Mouse (Mus musculus): ENCODE measurements at regions not wholly inside any gene's neighbourhood (a gene's known extent, or its start where the extent isn't known, plus 50 kb on each side); places are given as distances from the start of the nearest gene placed in this dataset.

GRCm38 (mm10) chr13:102487416-102488097 is 205.8 kb upstream of the Cd180 start:
- DNase-seq: no peak
- H3K9me3 ChIP-seq (replicated peaks): no peaks in the 10 kb centered on the region
- H3K4me1 ChIP-seq (replicated peaks): no peaks in the 10 kb centered on the region
- no peak overlapping the region for H3K4me2 ChIP-seq
- no peaks in the 10 kb centered on the region for H3K27me3 ChIP-seq
- 48% methylated on average over 4 of the region's 4 CpGs for WGBS (ENCODE audit: insufficient replicate concordance)
- H3K4me3 ChIP-seq (replicated peaks): no peak overlapping the region
- no peak overlapping the region for H3K27ac ChIP-seq
- no peak overlapping the region for H3K9ac ChIP-seq
- H3K36me3 ChIP-seq: no peaks in the 10 kb centered on the region
- no peak for ATAC-seq (ENCODE audit: low read depth)

- no peak overlapping the region for H3K9ac ChIP-seq
- H3K4me1 ChIP-seq (replicated peaks): no peaks in the 10 kb centered on the region
- no peak for ATAC-seq (ENCODE audit: low read depth)
- no peak overlapping the region for H3K4me3 ChIP-seq (replicated peaks)
- H3K9me3 ChIP-seq (replicated peaks): no peaks in the 10 kb centered on the region
- no peak overlapping the region for H3K4me2 ChIP-seq
- 77% methylated on average over 4 of the region's 4 CpGs for WGBS (ENCODE audit: insufficient replicate concordance)
- H3K27me3 ChIP-seq: no peaks in the 10 kb centered on the region
- no peak overlapping the region for H3K27ac ChIP-seq
- H3K36me3 ChIP-seq: no peaks in the 10 kb centered on the region
- no peak for DNase-seq
Observed at GRCm38 (mm10) chr13:102491370-102491769, 202.0 kb upstream of the Cd180 start.

- Histone ChIP-seq H3K9ac (no peak overlapping the region), H3K36me3 (no peaks in the 10 kb centered on the region), H3K4me2 (no peak overlapping the region), H3K4me3 (replicated peaks) (no peak overlapping the region), H3K27ac (no peak overlapping the region), H3K27me3 (no peaks in the 10 kb centered on the region), H3K4me1 (replicated peaks) (no peaks in the 10 kb centered on the region), H3K9me3 (replicated peaks) (no peaks in the 10 kb centered on the region)
- DNase-seq (no peak), ATAC-seq (ENCODE audit: low read depth) (no peak)
- 61% methylated on average over 10 of the region's 10 CpGs for WGBS (ENCODE audit: insufficient replicate concordance)
Observed at GRCm38 (mm10) chr13:102504157-102504947, 189.0 kb upstream of the Cd180 start.

- H3K9me3 ChIP-seq (replicated peaks): no peaks in the 10 kb centered on the region
- DNase-seq (no peak), ATAC-seq (ENCODE audit: low read depth) (no peak)
Observed at GRCm38 (mm10) chr13:102507226-102507625, 186.1 kb upstream of the Cd180 start.

GRCm38 (mm10) chr13:102507916-102508315 is 185.4 kb upstream of the Cd180 start:
- no peak overlapping the region for H3K9ac ChIP-seq
- ATAC-seq (ENCODE audit: low read depth): no peak

More at GRCm38 (mm10) chr13:102507226-102507625, 186.1 kb upstream of the Cd180 start:
- no peak overlapping the region for H3K27ac ChIP-seq
- no peak overlapping the region for H3K4me3 ChIP-seq (replicated peaks)
- H3K36me3 ChIP-seq: no peaks in the 10 kb centered on the region
- no peaks in the 10 kb centered on the region for H3K27me3 ChIP-seq
- no peak overlapping the region for H3K4me2 ChIP-seq
- H3K9ac ChIP-seq: no peak overlapping the region
- WGBS (ENCODE audit: insufficient replicate concordance): 68% methylated on average over 1 of the region's 1 CpGs
- no peaks in the 10 kb centered on the region for H3K4me1 ChIP-seq (replicated peaks)

GRCm38 (mm10) chr13:102510733-102511279 is 182.6 kb upstream of the Cd180 start:
- no peak overlapping the region for H3K4me3 ChIP-seq (replicated peaks)
- H3K27me3 ChIP-seq: no peaks in the 10 kb centered on the region
- no peak for DNase-seq
- no peaks in the 10 kb centered on the region for H3K4me1 ChIP-seq (replicated peaks)
- H3K27ac ChIP-seq: no peak overlapping the region
- no peaks in the 10 kb centered on the region for H3K9me3 ChIP-seq (replicated peaks)
- WGBS (ENCODE audit: insufficient replicate concordance): 54% methylated on average over 1 of the region's 1 CpGs
- H3K36me3 ChIP-seq: no peaks in the 10 kb centered on the region
- no peak overlapping the region for H3K4me2 ChIP-seq
- no peak overlapping the region for H3K9ac ChIP-seq
- ATAC-seq (ENCODE audit: low read depth): no peak

More at GRCm38 (mm10) chr13:102507916-102508315, 185.4 kb upstream of the Cd180 start:
- no peak overlapping the region for H3K4me2 ChIP-seq
- no peaks in the 10 kb centered on the region for H3K4me1 ChIP-seq (replicated peaks)
- H3K27ac ChIP-seq: no peak overlapping the region
- H3K27me3 ChIP-seq: no peaks in the 10 kb centered on the region
- H3K9me3 ChIP-seq (replicated peaks): no peaks in the 10 kb centered on the region
- H3K4me3 ChIP-seq (replicated peaks): no peak overlapping the region
- DNase-seq: no peak
- H3K36me3 ChIP-seq: no peaks in the 10 kb centered on the region

GRCm38 (mm10) chr13:102518169-102518882 is 175.0 kb upstream of the Cd180 start:
- no peak overlapping the region for H3K27ac ChIP-seq
- H3K9me3 ChIP-seq (replicated peaks): no peaks in the 10 kb centered on the region
- no peak overlapping the region for H3K4me3 ChIP-seq (replicated peaks)
- H3K4me1 ChIP-seq (replicated peaks): no peaks in the 10 kb centered on the region
- DNase-seq (no peak), ATAC-seq (ENCODE audit: low read depth) (no peak)
- WGBS (ENCODE audit: insufficient replicate concordance): 64% methylated on average over 5 of the region's 5 CpGs
- no peak overlapping the region for H3K9ac ChIP-seq
- H3K27me3 ChIP-seq: no peaks in the 10 kb centered on the region
- no peaks in the 10 kb centered on the region for H3K36me3 ChIP-seq
- H3K4me2 ChIP-seq: no peak overlapping the region

GRCm38 (mm10) chr13:102521427-102521826 is 171.9 kb upstream of the Cd180 start:
- H3K36me3 ChIP-seq: no peaks in the 10 kb centered on the region
- no peaks in the 10 kb centered on the region for H3K4me1 ChIP-seq (replicated peaks)
- no peak overlapping the region for H3K4me2 ChIP-seq
- no peak for DNase-seq
- no peak overlapping the region for H3K27ac ChIP-seq
- H3K4me3 ChIP-seq (replicated peaks): no peak overlapping the region
- 46% methylated on average over 1 of the region's 1 CpGs for WGBS (ENCODE audit: insufficient replicate concordance)
- ATAC-seq (ENCODE audit: low read depth): no peak
- H3K27me3 ChIP-seq: no peaks in the 10 kb centered on the region
- H3K9ac ChIP-seq: no peak overlapping the region
- no peaks in the 10 kb centered on the region for H3K9me3 ChIP-seq (replicated peaks)

- 58% methylated on average over 1 of the region's 1 CpGs for WGBS (ENCODE audit: insufficient replicate concordance)
- no peaks in the 10 kb centered on the region for H3K27me3 ChIP-seq
- no peak for ATAC-seq (ENCODE audit: low read depth)
Observed at GRCm38 (mm10) chr13:102522080-102522479, 171.3 kb upstream of the Cd180 start.

GRCm38 (mm10) chr13:102526621-102527140 is 166.7 kb upstream of the Cd180 start:
- Histone ChIP-seq H3K4me1 (replicated peaks) (no peaks in the 10 kb centered on the region), H3K9me3 (replicated peaks) (no peaks in the 10 kb centered on the region), H3K27me3 (no peaks in the 10 kb centered on the region), H3K4me3 (replicated peaks) (no peak overlapping the region), H3K27ac (no peak overlapping the region), H3K36me3 (no peaks in the 10 kb centered on the region), H3K4me2 (no peak overlapping the region), H3K9ac (no peak overlapping the region)
- no peak for ATAC-seq (ENCODE audit: low read depth)
- DNase-seq: no peak
- 70% methylated on average over 11 of the region's 11 CpGs for WGBS (ENCODE audit: insufficient replicate concordance)

More at GRCm38 (mm10) chr13:102522080-102522479, 171.3 kb upstream of the Cd180 start:
- H3K4me1 ChIP-seq (replicated peaks): no peaks in the 10 kb centered on the region
- H3K9ac ChIP-seq: no peak overlapping the region
- no peaks in the 10 kb centered on the region for H3K9me3 ChIP-seq (replicated peaks)
- H3K4me3 ChIP-seq (replicated peaks): no peak overlapping the region
- no peak for DNase-seq
- no peak overlapping the region for H3K4me2 ChIP-seq
- H3K36me3 ChIP-seq: no peaks in the 10 kb centered on the region
- no peak overlapping the region for H3K27ac ChIP-seq

- Histone ChIP-seq H3K4me3 (replicated peaks) (no peak overlapping the region), H3K9ac (no peak overlapping the region), H3K27ac (no peak overlapping the region), H3K4me2 (no peak overlapping the region), H3K9me3 (replicated peaks) (no peaks in the 10 kb centered on the region), H3K4me1 (replicated peaks) (no peaks in the 10 kb centered on the region), H3K27me3 (peaks cover 14% of the 10 kb centered on the region), H3K36me3 (no peaks in the 10 kb centered on the region)
- 35% methylated on average over 4 of the region's 4 CpGs for WGBS (ENCODE audit: insufficient replicate concordance)
- ATAC-seq (ENCODE audit: low read depth): no peak
- no peak for DNase-seq
Observed at GRCm38 (mm10) chr13:102533784-102534183, 159.6 kb upstream of the Cd180 start.

Data from liver, embryonic 13.5 days (tissue).